Mouse (Mus musculus): ENCODE results near the gene Higd1b.
A peak's percentile ranks its signal among the peaks of the same experiment; 100 is the strongest.

Higd1b gene

DNA sequence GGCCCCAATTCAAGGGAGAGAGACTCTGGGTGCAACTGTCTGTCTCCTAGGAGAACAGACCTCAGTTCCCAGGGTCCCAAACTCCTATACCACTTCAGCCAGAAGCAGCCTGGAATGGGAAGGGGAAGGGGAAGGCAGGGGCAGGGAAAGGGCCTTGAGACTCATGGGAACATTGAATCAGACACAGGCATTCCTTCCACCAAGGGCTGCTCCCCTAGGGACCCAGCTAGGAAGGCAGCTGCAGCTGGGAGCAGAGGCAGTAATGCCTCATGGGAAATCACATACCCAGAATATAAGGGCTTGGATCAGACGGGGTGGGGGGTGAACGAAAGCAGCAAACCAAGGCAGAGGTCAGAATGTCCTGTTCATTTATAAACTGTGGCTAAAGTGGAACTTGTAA lies 2.5 kb downstream of the Higd1b start:
- no peak for DNase-seq (ENCODE audit: low spot score)

DNA sequence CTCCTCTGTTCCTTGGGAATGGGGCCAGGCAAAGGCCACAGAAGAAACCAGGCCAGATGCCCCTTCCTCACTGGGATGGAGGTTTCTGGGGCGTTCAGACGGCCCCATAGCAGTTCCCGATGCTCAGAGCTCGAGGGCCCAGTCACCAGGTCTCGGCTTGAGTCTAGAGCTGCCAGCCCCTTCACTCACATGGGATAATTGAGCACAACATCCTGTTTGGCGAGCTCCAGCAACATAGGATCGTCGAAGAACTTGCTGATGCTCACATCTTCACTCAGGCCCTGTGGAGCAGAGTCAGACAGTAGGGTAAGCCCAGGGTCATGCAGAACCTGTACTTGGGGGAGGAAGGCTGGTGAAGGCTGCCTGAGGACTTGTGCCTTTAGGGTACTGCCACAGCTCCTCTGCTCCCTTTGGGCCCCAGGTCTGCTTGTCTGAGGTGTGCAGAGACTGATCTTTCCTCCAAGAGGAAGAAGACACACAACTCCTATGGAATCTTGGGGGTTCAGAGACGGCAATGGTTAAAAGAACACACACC lies 3.0 kb downstream of the Higd1b start:
- DNase-seq (ENCODE audit: low spot score) = no peak

DNA sequence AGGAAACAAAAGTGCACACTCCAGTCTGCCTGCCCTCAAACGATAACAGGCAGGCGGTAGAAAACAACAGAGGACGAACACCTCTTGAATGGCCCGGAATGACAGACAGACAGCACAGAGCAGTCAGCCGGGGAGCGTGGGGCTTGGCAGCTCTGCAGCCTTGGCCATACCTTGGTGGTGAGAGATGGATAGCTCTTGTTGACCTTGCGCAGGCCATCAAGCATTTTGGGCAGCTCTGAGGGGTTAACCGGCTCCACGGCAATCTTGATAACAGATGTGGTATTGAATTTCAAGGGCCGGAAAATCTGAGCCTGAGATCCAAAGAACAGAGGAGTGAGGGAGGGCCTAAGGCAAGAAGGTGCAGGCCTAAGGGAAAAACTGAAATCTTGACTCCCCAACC lies 10.3 kb downstream of the Higd1b start:
- no peak for DNase-seq (ENCODE audit: low spot score)

DNA sequence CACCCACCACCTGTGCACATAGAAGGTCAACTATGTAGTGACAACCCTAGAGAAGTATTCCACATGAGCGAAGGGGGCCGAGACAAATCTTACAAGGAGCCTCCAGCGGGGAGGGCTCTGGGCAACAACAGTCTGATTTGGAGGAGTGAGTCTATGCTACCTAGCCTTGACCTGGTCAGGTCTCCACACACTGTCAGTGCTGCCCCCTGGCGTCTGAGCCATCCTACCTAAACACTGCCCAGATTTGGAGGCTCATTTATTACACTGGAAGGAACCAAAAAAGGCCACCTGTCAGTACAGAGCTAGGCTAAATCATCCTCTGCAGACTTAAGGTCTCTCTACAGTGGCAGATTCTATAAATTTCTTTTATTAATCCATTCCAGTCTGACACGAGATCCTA lies 16.2 kb downstream of the Higd1b start:
- peak; percentile 71 for DNase-seq (ENCODE audit: low spot score)

- no peak for DNase-seq (ENCODE audit: low spot score)
Measured at GRCm38 (mm10) chr11:102853760-102854159, 18.1 kb downstream of the Higd1b start.

DNA sequence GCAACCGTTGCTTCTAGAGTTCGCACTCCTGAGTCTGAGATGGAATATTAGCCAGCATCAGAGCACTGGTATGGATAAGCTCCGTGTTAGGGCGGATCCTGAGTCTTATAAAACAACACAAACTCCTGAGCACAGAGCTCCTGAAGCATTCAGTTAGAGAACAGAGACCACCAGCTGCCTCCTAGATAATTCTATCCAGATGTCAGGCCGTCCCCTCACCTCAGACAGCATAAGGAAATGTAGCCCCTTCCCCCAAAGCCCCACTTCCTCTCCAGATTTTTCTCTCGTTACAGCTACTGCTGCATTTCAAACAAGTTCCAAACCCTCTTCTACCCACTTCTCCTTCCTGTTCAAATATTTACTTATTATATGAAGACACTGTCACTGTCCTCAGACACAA lies 20.3 kb downstream of the Higd1b start:
- DNase-seq (ENCODE audit: low spot score) = no peak

DNA sequence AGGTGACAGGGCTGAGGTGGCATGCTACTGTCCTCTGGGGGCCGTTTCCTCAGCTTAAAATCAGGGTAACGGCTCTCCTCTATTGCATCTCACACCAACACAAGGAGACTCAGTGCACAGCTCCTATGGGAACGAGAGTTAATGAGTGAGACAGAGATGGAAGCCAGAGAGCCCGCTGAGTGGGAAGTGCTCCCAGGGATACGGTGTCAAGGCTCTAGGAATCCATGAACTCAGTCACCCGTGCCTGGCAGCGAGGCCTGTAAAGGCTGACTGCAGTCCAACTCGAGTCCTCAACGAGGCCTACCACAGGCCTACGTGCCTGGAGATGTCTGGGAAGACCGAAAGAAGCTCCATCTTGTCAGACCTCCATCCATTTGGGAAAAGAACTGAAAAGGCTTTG lies 23.3 kb downstream of the Higd1b start:
- DNase-seq (ENCODE audit: low spot score) = no peak

DNA sequence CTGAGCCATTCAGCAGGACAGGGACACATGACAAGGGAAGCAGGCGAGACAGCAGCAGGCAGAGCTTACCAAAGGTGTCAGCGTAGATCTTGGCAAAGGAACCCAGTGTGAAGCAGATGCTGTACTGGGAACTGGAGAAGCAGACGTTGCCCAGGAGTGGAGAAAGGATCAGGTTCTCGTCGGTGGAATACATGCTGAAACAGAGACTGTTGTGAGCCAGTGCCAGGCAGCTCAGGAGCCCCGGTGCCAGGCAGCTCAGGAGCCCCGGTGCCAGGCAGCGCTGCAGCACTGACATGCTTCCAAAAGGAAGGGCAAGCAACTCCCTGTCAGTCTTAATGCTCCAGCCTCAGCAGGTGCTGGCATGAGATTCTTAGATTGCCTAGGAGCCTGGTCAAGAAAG lies 24.3 kb downstream of the Higd1b start:
- DNase-seq (ENCODE audit: low spot score) = no peak

GRCm38 (mm10) chr11:102864272-102864671 lies 28.6 kb downstream of the Higd1b start:
- DNase-seq (ENCODE audit: low spot score) = peak; percentile 78

DNA sequence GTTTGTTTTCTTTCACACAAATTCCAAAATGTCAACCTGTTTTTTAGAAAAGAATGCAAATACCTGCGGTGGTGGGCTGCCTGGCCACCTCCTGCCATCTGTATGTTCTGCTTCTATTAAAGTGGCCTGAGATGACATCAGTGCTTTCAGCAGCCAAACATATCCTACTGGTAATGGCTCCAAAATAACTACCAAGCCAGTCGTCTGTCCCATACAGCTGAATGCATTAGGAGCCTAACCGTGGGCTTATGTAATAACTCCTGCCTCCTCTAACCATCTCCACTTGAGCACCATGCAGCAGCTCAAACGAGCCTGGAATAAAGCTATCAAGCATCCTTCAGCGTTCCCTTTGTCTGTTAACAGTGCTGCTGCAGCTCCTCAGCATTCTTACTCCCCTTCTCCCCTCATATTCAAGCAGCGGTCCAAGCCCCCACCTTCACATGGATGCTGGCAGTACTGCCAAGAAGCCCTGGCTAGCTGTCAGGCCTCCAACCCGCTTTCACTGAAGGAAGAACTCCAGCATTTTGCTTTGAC lies 39.2 kb downstream of the Higd1b start:
- no peak for DNase-seq (ENCODE audit: low spot score)

DNA sequence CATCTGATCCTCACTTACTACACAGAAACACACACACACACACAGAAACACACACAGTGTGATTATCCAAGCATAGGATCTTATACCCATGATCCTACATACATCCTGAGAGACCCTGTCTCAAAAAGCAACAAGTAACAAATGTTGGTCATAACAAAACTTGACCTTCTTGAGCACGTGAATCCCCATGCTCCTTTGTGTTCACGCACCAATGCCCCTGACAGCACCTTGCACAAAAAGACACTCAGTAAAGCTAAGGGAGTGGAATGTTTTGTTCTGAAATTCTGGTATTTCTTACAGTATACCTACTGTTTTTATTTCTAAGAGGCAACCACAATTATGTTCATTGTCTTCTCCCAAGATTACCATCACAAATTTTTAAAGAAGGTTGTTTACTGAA lies 43.9 kb downstream of the Higd1b start:
- no peak for DNase-seq (ENCODE audit: low spot score)

DNA sequence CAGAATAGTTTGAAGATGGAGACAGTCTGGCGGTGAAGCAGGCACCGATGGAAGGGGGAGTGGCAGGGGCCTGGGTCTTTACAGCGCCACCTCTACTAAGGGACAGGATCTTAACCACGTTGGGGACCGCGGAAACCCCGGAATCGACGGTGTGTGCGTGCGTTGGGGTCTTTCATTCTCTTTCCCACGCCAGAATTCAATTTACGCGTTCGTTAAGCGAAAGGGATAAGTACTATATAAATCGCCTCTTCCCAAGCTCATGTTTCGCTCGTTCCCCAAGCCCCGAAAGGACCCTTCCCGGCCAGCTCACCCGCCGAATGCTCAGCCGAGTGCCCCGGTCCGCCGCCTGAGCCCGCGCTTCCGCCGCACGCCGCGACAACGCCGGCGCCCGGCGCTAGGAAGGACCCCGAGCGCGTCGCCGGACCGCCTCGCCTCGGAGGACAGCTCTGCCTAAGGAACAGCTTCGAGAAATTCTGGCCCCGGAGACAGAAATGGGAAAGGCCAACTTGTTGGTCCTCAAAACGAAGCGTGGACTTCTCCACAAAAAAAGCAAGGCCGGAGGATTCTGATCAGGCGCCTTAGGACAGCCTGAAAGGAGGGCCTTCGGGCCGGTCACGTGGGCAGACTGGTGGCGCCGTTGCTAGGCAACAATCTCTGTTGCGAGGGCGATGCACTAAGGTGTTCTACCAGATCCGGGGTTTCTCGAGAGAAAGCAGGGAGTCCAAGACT lies 45.1 kb downstream of the Higd1b start, which contains the start of the genes Eftud2 and Ccdc103:
Eftud2 (minus strand) TSS at position 401 of the 729 bp plus-strand sequence.
Ccdc103 (plus strand) TSS at position 620 of the 729 bp plus-strand sequence.
- peak; percentile 92 for DNase-seq (ENCODE audit: low spot score)

GRCm38 (mm10) chr11:102881314-102882198 lies 45.9 kb downstream of the Higd1b start:
- no peak for DNase-seq (ENCODE audit: low spot score)

DNA sequence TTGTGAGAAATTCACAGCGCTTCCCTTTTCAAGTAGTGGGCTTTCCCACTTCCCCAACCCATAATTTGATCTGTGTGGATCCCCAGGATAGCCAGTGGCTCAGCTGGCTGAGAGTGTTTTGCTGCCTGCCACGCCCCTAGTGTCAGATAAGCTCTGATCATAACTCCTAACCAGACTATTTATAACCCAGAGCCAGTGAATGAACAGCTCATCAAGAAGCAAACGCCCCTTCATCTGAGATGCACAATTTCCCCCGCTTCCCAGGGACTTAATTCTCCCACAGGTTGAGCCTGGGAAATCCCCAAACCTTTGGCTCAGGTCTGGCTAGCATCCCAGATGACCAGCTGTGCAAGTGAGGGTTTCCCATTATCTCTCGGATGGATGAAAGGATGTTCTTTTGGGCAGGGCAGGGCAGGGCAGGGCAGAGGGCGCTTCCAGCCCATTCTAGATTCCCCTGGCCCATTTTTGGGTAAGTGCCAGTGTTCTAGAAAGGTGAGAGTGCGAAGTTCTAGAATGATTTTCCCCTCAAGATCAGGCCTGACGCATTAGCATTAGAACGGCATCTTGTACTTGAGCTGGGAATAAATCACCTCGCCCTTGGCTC lies 49.1 kb downstream of the Higd1b start, which contains the start of gene Fam187a:
Fam187a (plus strand) TSS at position 554 of the 604 bp plus-strand sequence.
- no peak for DNase-seq (ENCODE audit: low spot score)

DNA sequence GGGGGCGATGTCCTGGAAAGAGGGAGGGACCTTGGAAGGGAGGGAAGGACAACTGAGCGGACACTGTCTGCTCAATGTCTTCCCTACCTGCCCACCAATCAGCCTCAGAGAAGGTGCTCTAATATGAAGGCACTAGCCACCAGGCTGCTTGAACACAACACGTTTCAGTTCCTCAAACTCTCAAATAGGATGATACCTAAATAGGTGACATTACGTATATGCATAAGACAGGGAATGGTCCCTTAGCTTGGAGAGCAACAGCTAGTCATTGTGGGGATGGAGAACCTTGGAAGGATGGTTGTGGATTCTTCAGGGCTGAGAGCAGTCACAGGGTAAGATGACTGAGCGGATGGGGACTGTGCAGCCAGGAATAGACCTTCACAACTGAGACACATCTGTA lies 51.8 kb downstream of the Higd1b start:
- DNase-seq (ENCODE audit: low spot score) = no peak
